Mouse (Mus musculus) regulatory T cell (primary cell): Measurements from ENCODE around the gene Emilin3.
"Not testable (repeated sequence)": the region's sequence is repeated elsewhere in the genome, so short reads cannot be mapped to it uniquely, and the experiment has no call there.

Experiments used
- in situ Hi-C: fragments of 300-600 bp; cut with MboI, MseI; formaldehyde crosslinking; loops from one replicate; pipeline ENCODE4 v1.15.1; 2025; ENCODE audit warnings: high pct_unique_total_duplicates

The Emilin3 gene

GRCm38 (mm10) chr2:160912231-160912671 lies at the start of gene Emilin3:
Gene Emilin3, minus strand, starts transcription at chr2:160912328.
- in situ Hi-C loops = no loop called here

- in situ Hi-C loops = no loop called here
These were observed 49.0 kb upstream of the Emilin3 start for GRCm38 (mm10) chr2:160960956-160961646.

GRCm38 (mm10) chr2:160959901-160960300 lies 47.8 kb upstream of the Emilin3 start:
- in situ Hi-C loops = no loop called here

- in situ Hi-C loops = no loop called here
These were observed 46.6 kb upstream of the Emilin3 start for GRCm38 (mm10) chr2:160958737-160959136.

GRCm38 (mm10) chr2:160957801-160958200 lies 45.7 kb upstream of the Emilin3 start:
- in situ Hi-C loops = not testable (repeated sequence)

GRCm38 (mm10) chr2:160957307-160957706 lies 45.2 kb upstream of the Emilin3 start:
- in situ Hi-C loops = not testable (repeated sequence)

- in situ Hi-C loops = no loop called here
These were observed 43.2 kb upstream of the Emilin3 start for GRCm38 (mm10) chr2:160955331-160955730.

GRCm38 (mm10) chr2:160954541-160954940 lies 42.4 kb upstream of the Emilin3 start:
- in situ Hi-C loops = no loop called here

- in situ Hi-C loops = no loop called here
These were observed 41.2 kb upstream of the Emilin3 start for GRCm38 (mm10) chr2:160953131-160953873.

- in situ Hi-C loops = no loop called here
These were observed 39.5 kb upstream of the Emilin3 start for GRCm38 (mm10) chr2:160951595-160951994.

- in situ Hi-C loops = loop anchor here (25.0 kb wide), 1 partner anchor 930 kb away; no protein-coding TSS in a partner anchor
These were observed 30.3 kb upstream of the Emilin3 start for GRCm38 (mm10) chr2:160942443-160942842.

- in situ Hi-C loops = loop anchor here (25.0 kb wide), 1 partner anchor 929 kb away; no protein-coding TSS in a partner anchor
These were observed 29.0 kb upstream of the Emilin3 start for GRCm38 (mm10) chr2:160940930-160941709.

GRCm38 (mm10) chr2:160934451-160934850 lies 22.3 kb upstream of the Emilin3 start:
- in situ Hi-C loops = loop anchor here (25.0 kb wide), 1 partner anchor 922 kb away; no protein-coding TSS in a partner anchor

- in situ Hi-C loops = loop anchor here (25.0 kb wide), 1 partner anchor 922 kb away; no protein-coding TSS in a partner anchor
These were observed 21.8 kb upstream of the Emilin3 start for GRCm38 (mm10) chr2:160933890-160934289.

- in situ Hi-C loops = loop anchor here (25.0 kb wide), 1 partner anchor 921 kb away; no protein-coding TSS in a partner anchor
These were observed 20.9 kb upstream of the Emilin3 start for GRCm38 (mm10) chr2:160932981-160933380.

GRCm38 (mm10) chr2:160932325-160932724 lies 20.2 kb upstream of the Emilin3 start:
- in situ Hi-C loops = loop anchor here (25.0 kb wide), 1 partner anchor 920 kb away; no protein-coding TSS in a partner anchor

GRCm38 (mm10) chr2:160931378-160931777 lies 19.2 kb upstream of the Emilin3 start:
- in situ Hi-C loops = loop anchor here (25.0 kb wide), 1 partner anchor 919 kb away; no protein-coding TSS in a partner anchor

- in situ Hi-C loops = loop anchor here (25.0 kb wide), 1 partner anchor 913 kb away; no protein-coding TSS in a partner anchor
These were observed 13.1 kb upstream of the Emilin3 start for GRCm38 (mm10) chr2:160925203-160925602.

- in situ Hi-C loops = no loop called here
These were observed 9.2 kb upstream of the Emilin3 start for GRCm38 (mm10) chr2:160921285-160921684.

- in situ Hi-C loops = no loop called here
These were observed 6.7 kb upstream of the Emilin3 start for GRCm38 (mm10) chr2:160918930-160919215.

- in situ Hi-C loops = no loop called here
These were observed 6.2 kb upstream of the Emilin3 start for GRCm38 (mm10) chr2:160918154-160918929.
